Mouse (Mus musculus): ENCODE data around the gene Smoc1. TPM values are rescaled to one million over a fixed set of nuclear protein-coding genes. Genes with fewer than 3 reads are reported as not detected.

Smoc1 gene
- polyA plus RNA-seq, 1 experiment from 2014 or later = 6.0 TPM

GRCm38 (mm10) chr12:81170076-81170475 lies 143.5 kb downstream of the Smoc1 start:
- no peak for ATAC-seq (ENCODE audit: low read depth)
- WGBS (ENCODE audit: insufficient replicate concordance) = 56% methylated on average over 2 of the region's 2 CpGs

DNA sequence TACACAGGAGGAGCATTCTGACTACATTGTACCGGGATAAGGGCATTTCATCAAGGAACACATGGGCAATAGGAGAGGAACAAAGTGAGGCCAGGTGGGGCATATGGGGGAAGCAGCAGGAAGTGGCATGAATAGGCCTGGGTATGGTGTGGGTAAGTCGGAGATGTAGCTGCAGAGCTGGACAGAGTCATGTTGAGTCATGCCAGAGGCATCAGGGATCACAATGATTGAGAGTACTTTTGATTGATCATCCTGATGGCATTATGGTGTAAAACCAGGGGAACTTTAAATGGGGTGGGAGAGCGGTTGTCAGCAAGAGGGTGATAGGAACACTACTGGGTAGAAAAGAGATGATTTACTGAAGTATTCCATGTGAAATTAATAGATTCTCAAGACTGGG lies 146.4 kb downstream of the Smoc1 start:
- H3K36me3 ChIP-seq = no peaks in the 10 kb centered on the region
- DNase-seq (no peak), ATAC-seq (ENCODE audit: low read depth) (no peak)
- no peaks in the 10 kb centered on the region for H3K9me3 ChIP-seq (replicated peaks)
- H3K27me3 ChIP-seq = no peaks in the 10 kb centered on the region
- H3K9ac ChIP-seq = no peak overlapping the region
- no peaks in the 10 kb centered on the region for H3K4me1 ChIP-seq (replicated peaks)
- H3K27ac ChIP-seq = no peak overlapping the region
- H3K4me3 ChIP-seq (replicated peaks) = no peak overlapping the region
- H3K4me2 ChIP-seq = no peak overlapping the region
- WGBS (ENCODE audit: insufficient replicate concordance) = 61% methylated on average over 3 of the region's 3 CpGs

More at GRCm38 (mm10) chr12:81170076-81170475, 143.5 kb downstream of the Smoc1 start:
- Histone ChIP-seq H3K9ac (no peak overlapping the region), H3K27ac (no peak overlapping the region), H3K27me3 (no peaks in the 10 kb centered on the region), H3K9me3 (replicated peaks) (no peaks in the 10 kb centered on the region), H3K36me3 (no peaks in the 10 kb centered on the region), H3K4me2 (no peak overlapping the region), H3K4me3 (replicated peaks) (no peak overlapping the region), H3K4me1 (replicated peaks) (no peaks in the 10 kb centered on the region)
- no peak for DNase-seq

- Histone ChIP-seq H3K27me3 (no peaks in the 10 kb centered on the region), H3K27ac (no peak overlapping the region), H3K9ac (no peak overlapping the region), H3K36me3 (no peaks in the 10 kb centered on the region), H3K4me1 (replicated peaks) (no peaks in the 10 kb centered on the region), H3K9me3 (replicated peaks) (no peaks in the 10 kb centered on the region), H3K4me3 (replicated peaks) (no peak overlapping the region), H3K4me2 (no peak overlapping the region)
- ATAC-seq (ENCODE audit: low read depth) (no peak), DNase-seq (no peak)
- WGBS (ENCODE audit: insufficient replicate concordance) = 79% methylated on average over 4 of the region's 4 CpGs
Measured at GRCm38 (mm10) chr12:81173893-81174292, 147.3 kb downstream of the Smoc1 start.

- 36% methylated on average over 9 of the region's 9 CpGs for WGBS (ENCODE audit: insufficient replicate concordance)
- no peak overlapping the region for H3K27ac ChIP-seq
- no peak overlapping the region for H3K4me2 ChIP-seq
- ATAC-seq (ENCODE audit: low read depth) = no peak
- H3K27me3 ChIP-seq = no peaks in the 10 kb centered on the region
- no peak overlapping the region for H3K9ac ChIP-seq
- no peaks in the 10 kb centered on the region for H3K36me3 ChIP-seq
- DNase-seq = no peak
- H3K9me3 ChIP-seq (replicated peaks) = no peaks in the 10 kb centered on the region
- no peak overlapping the region for H3K4me3 ChIP-seq (replicated peaks)
- H3K4me1 ChIP-seq (replicated peaks) = no peaks in the 10 kb centered on the region
Measured at GRCm38 (mm10) chr12:81175252-81175651, 148.6 kb downstream of the Smoc1 start.

- no peak overlapping the region for H3K27ac ChIP-seq
- no peak for ATAC-seq (ENCODE audit: low read depth)
- H3K36me3 ChIP-seq = no peaks in the 10 kb centered on the region
- peak; percentile 11 for DNase-seq
- 40% methylated on average over 3 of the region's 3 CpGs for WGBS (ENCODE audit: insufficient replicate concordance)
- H3K4me1 ChIP-seq (replicated peaks) = 0 out of 2 replicates have a peak, but pooled peaks cover 3% of the 10 kb centered on the region
- H3K9ac ChIP-seq = no peak overlapping the region
- H3K27me3 ChIP-seq = no peaks in the 10 kb centered on the region
- H3K4me3 ChIP-seq (replicated peaks) = no peak overlapping the region
- H3K4me2 ChIP-seq = no peak overlapping the region
- no peaks in the 10 kb centered on the region for H3K9me3 ChIP-seq (replicated peaks)
Measured at GRCm38 (mm10) chr12:81182073-81182472, 155.5 kb downstream of the Smoc1 start.

GRCm38 (mm10) chr12:81184967-81185366 lies 158.4 kb downstream of the Smoc1 start:
- H3K9ac ChIP-seq = no peak overlapping the region
- no peaks in the 10 kb centered on the region for H3K36me3 ChIP-seq
- 61% methylated on average over 2 of the region's 2 CpGs for WGBS (ENCODE audit: insufficient replicate concordance)
- H3K4me3 ChIP-seq (replicated peaks) = no peak overlapping the region
- H3K27ac ChIP-seq = no peak overlapping the region
- peaks cover 3% of the 10 kb centered on the region; the same call in 1 of the 2 replicates for H3K4me1 ChIP-seq (replicated peaks)
- H3K9me3 ChIP-seq (replicated peaks) = no peaks in the 10 kb centered on the region
- H3K4me2 ChIP-seq = no peak overlapping the region
- ATAC-seq (ENCODE audit: low read depth) = no peak
- no peak for DNase-seq
- H3K27me3 ChIP-seq = no peaks in the 10 kb centered on the region

- Histone ChIP-seq H3K27me3 (no peaks in the 10 kb centered on the region), H3K4me2 (no peak overlapping the region), H3K36me3 (no peaks in the 10 kb centered on the region), H3K9ac (no peak overlapping the region), H3K4me3 (replicated peaks) (no peak overlapping the region), H3K9me3 (replicated peaks) (no peaks in the 10 kb centered on the region), H3K27ac (no peak overlapping the region), H3K4me1 (replicated peaks) (peaks cover 3% of the 10 kb centered on the region; the same call in 1 of the 2 replicates)
- ATAC-seq (ENCODE audit: low read depth) (no peak), DNase-seq (no peak)
- 58% methylated on average over 4 of the region's 4 CpGs for WGBS (ENCODE audit: insufficient replicate concordance)
Measured at GRCm38 (mm10) chr12:81186081-81186480, 159.5 kb downstream of the Smoc1 start.

- DNase-seq = no peak
- Histone ChIP-seq H3K36me3 (no peaks in the 10 kb centered on the region), H3K4me1 (replicated peaks) (peaks cover 3% of the 10 kb centered on the region; the same call in 1 of the 2 replicates), H3K4me3 (replicated peaks) (no peak overlapping the region), H3K27me3 (no peaks in the 10 kb centered on the region), H3K9me3 (replicated peaks) (no peaks in the 10 kb centered on the region), H3K9ac (no peak overlapping the region), H3K4me2 (no peak overlapping the region), H3K27ac (no peak overlapping the region)
- ATAC-seq (ENCODE audit: low read depth) = no peak
- 53% methylated on average over 3 of the region's 3 CpGs for WGBS (ENCODE audit: insufficient replicate concordance)
Measured at GRCm38 (mm10) chr12:81186668-81187067, 160.1 kb downstream of the Smoc1 start.

GRCm38 (mm10) chr12:81188423-81188822 lies 161.8 kb downstream of the Smoc1 start:
- ATAC-seq (ENCODE audit: low read depth) = peak; percentile 39; the same call in 1 of the 2 replicates
- H3K4me3 ChIP-seq (replicated peaks) = no peak overlapping the region
- no peaks in the 10 kb centered on the region for H3K36me3 ChIP-seq
- no peaks in the 10 kb centered on the region for H3K27me3 ChIP-seq
- H3K4me2 ChIP-seq = no peak overlapping the region
- no peak for DNase-seq
- H3K4me1 ChIP-seq (replicated peaks) = peaks cover 3% of the 10 kb centered on the region; the same call in 1 of the 2 replicates
- H3K9ac ChIP-seq = no peak overlapping the region
- 41% methylated on average over 3 of the region's 3 CpGs for WGBS (ENCODE audit: insufficient replicate concordance)
- H3K9me3 ChIP-seq (replicated peaks) = no peaks in the 10 kb centered on the region
- no peak overlapping the region for H3K27ac ChIP-seq

- H3K4me2 ChIP-seq = no peak overlapping the region
- H3K27ac ChIP-seq = peak overlapping the region; percentile 25
- WGBS (ENCODE audit: insufficient replicate concordance) = 75% methylated on average over 4 of the region's 4 CpGs
- H3K4me3 ChIP-seq (replicated peaks) = no peak overlapping the region
- H3K9me3 ChIP-seq (replicated peaks) = no peaks in the 10 kb centered on the region
- H3K36me3 ChIP-seq = no peaks in the 10 kb centered on the region
- peaks cover 3% of the 10 kb centered on the region; the same call in 1 of the 2 replicates for H3K4me1 ChIP-seq (replicated peaks)
- H3K27me3 ChIP-seq = no peaks in the 10 kb centered on the region
- DNase-seq (no peak), ATAC-seq (ENCODE audit: low read depth) (no peak)
- H3K9ac ChIP-seq = no peak overlapping the region
Measured at GRCm38 (mm10) chr12:81188996-81189395, 162.4 kb downstream of the Smoc1 start.

DNA sequence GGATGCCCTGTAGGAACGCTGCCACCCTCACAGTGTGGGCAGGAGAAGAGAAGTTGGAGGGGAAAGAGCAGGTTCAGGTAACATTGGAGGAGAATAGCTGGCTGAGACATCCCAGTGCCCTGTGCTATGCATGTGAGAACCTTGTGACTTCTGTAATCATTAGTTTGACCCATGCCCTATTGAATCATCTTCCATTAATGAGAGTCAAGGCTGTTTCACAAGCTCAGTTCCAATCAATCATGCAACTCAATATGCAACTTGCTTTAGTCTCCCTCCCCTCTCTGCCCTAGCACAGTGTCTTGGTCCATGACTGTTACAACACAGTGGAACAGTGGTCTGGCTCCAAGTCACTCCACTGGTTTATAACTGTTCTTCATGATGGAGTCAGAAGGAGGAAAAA lies 163.0 kb downstream of the Smoc1 start:
- Histone ChIP-seq H3K4me2 (no peak overlapping the region), H3K27ac (peak overlapping the region; percentile 34; the same call in 1 of the 2 replicates), H3K9me3 (replicated peaks) (no peaks in the 10 kb centered on the region), H3K4me3 (replicated peaks) (no peak overlapping the region), H3K9ac (no peak overlapping the region), H3K27me3 (no peaks in the 10 kb centered on the region), H3K36me3 (no peaks in the 10 kb centered on the region), H3K4me1 (replicated peaks) (peaks cover 3% of the 10 kb centered on the region; the same call in 1 of the 2 replicates)
- no peak for DNase-seq
- ATAC-seq (ENCODE audit: low read depth) = peak; percentile 61
- WGBS (ENCODE audit: insufficient replicate concordance) = 31% methylated on average over 1 of the region's 1 CpGs

DNA sequence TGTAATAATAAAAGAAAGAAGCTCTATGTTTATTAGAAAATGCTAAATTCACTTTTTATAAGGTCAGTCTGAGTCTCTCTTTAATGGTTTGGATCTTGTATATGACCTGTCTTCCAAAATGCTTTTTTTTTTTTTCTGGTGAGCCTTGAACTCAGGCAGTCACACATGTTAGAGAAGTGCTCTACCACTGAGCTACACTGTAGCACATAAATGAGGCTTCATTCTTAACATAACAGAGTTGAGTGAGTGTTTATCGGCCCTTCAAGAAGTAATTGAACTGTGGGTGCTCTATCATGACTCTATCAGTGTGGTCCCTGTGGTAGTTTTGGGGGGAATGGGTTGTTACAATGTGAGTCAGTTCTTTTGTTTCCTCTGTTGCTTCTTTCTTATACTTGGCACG lies 167.4 kb downstream of the Smoc1 start:
- Histone ChIP-seq H3K4me3 (replicated peaks) (no peak overlapping the region), H3K9ac (no peak overlapping the region), H3K4me2 (no peak overlapping the region), H3K9me3 (replicated peaks) (no peaks in the 10 kb centered on the region), H3K36me3 (no peaks in the 10 kb centered on the region), H3K4me1 (replicated peaks) (peaks cover 7% of the 10 kb centered on the region; the same call in 1 of the 2 replicates), H3K27ac (no peak overlapping the region), H3K27me3 (no peaks in the 10 kb centered on the region)
- WGBS (ENCODE audit: insufficient replicate concordance) = 56% methylated on average over 2 of the region's 2 CpGs
- DNase-seq (no peak), ATAC-seq (ENCODE audit: low read depth) (no peak)
